Mouse (Mus musculus) mesoderm, embryonic 11.5 days (tissue): ENCODE measurements around the gene Foxf1.
A peak's percentile ranks its signal among the peaks of the same experiment; 100 is the strongest.

Source experiments
- DNase-seq: peaks from one replicate; pipeline ENCODE4 v3.0.0-alpha.2; 2012; ENCODE audit warnings: low read depth, low spot score

The Foxf1 gene

GRCm38 (mm10) chr8:121115136-121115535 is 30.9 kb downstream of the Foxf1 start:
- DNase-seq, result no peak

- peak; percentile 94 for DNase-seq
Observed at GRCm38 (mm10) chr8:121115948-121116347, 31.8 kb downstream of the Foxf1 start, which contains the start of gene Foxc2. Foxc2 (plus strand) TSS chr8:121116171.

- no peak for DNase-seq
Observed at GRCm38 (mm10) chr8:121116591-121117185, 32.5 kb downstream of the Foxf1 start.

GRCm38 (mm10) chr8:121117186-121117651 is 33.0 kb downstream of the Foxf1 start:
- DNase-seq, result no peak

GRCm38 (mm10) chr8:121117906-121118305 is 33.7 kb downstream of the Foxf1 start:
- DNase-seq, result no peak

GRCm38 (mm10) chr8:121118634-121119420 is 34.6 kb downstream of the Foxf1 start:
- DNase-seq, result no peak

DNA sequence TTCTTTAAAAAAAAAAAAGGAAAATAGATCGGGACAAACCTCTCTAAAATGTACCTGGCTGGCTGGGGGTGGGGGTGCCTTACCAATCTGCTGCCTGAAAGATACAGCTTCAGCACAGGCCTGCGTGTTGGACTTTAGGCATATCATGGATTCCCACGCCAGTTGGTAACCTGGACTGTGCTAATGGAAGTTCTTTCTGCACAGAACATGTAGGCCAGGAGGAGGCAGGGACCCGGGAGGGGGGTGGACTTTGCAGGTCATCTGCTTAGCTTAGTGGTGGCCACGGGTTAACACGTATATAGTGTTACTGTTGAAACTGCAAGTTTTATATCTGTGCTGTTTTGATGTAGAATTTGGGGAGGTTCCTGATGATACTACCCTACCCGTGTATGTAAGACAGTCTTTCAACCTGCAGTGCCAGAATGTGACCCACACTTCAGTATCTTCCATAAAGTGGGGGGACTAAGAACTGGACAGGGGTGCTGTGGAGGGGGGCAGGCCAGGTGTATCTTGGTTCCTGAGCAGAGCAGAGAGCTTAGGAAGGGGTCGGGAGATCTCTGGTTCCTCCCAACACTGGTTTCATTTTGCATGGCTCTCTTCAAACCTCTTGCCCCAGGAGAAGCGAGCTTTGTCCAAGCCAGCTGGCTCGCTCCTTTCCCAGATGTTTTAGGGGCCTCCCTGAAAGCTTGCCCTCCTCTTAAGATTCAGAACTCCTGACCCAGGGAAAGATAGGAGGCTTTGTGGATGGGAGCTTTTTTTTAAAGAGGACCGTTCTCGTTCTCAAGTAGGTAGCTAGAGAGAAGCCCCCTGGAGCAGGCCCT is 35.7 kb downstream of the Foxf1 start:
- no peak for DNase-seq

DNA sequence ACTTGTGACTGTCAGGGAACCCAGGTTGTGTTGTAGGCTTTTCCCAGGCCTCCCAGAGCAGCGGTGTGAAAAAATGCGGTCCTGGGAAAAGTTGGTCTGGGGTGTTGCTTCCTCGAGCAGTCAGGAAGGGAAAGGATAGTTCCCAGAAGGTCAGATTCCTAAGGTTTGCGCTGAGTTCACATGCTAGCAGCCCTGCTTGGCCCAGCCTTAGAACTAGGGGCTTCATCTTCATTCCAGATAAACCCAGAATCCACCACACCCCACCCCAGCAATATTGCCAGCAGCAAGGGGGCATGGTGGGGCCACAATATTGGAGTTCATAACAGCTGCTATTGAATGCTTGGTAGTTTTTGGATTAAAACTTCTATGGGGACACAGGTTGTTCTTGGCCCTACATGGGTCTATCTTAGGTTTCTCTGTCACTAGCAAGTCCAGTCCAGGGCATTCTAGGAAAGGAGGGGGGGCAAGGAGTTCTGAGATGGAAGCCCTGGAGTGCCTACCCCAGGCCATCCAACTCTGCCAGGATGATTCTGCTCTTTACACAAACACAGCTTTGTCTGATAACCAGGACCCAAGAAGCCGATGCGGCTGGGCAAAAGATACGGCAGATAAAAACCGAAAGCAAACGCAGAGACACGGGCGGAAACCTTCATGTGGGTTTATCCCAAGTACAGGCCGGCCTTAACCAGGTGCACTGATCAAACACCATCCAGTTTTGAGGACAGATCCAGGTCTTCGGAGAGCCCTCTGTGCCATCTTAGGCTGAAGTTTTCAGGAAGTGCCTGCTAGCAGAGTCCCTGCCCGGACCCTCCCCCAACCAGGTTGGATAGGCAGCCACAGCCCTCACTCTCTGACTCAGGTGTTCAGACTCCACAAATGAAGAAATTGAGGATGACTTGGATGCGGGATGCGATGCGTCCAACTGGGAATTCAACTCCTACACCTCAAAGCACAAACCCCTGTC is 36.6 kb downstream of the Foxf1 start:
- no peak for DNase-seq

DNA sequence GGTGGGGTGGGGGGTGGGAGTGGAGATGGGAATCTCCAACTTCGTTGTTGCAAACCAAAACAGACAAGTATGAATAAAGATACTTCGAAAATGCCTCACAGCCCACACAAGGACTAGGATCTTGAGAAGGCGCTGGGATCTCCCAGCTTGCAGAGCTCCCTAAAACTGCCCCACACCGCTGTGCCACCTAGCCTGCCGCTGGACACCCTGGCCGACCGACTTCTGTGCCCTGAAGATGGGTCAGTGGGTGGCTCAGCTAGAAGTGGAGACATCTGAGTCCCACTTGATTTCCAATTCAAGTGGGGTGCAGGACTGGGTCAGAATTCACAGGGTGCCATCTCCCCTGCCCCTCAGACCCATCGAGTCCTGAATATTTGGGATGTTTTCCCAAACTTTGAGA is 37.5 kb downstream of the Foxf1 start:
- DNase-seq, result no peak

DNA sequence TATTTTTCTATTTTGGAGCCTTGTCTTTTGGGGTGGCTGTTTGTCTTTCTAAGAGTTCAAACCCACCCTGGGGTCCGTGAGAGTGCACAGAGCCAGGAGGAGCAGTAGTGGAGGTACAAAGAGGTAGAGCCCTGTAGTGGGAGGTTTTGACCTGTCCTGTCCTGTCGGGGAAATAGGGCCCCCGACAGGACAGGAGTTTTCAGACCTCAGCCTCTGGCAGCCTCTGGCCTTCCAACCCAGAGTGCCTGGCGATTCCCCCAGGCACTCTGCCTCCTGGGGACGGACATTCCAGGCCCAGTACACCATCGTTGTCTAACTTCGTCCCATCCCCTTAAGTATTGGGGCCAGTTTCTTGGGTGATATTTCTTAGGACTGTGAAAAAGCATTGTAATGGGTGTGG is 38.2 kb downstream of the Foxf1 start:
- no peak for DNase-seq

- no peak for DNase-seq
Observed at GRCm38 (mm10) chr8:121123113-121123512, 38.9 kb downstream of the Foxf1 start.

DNA sequence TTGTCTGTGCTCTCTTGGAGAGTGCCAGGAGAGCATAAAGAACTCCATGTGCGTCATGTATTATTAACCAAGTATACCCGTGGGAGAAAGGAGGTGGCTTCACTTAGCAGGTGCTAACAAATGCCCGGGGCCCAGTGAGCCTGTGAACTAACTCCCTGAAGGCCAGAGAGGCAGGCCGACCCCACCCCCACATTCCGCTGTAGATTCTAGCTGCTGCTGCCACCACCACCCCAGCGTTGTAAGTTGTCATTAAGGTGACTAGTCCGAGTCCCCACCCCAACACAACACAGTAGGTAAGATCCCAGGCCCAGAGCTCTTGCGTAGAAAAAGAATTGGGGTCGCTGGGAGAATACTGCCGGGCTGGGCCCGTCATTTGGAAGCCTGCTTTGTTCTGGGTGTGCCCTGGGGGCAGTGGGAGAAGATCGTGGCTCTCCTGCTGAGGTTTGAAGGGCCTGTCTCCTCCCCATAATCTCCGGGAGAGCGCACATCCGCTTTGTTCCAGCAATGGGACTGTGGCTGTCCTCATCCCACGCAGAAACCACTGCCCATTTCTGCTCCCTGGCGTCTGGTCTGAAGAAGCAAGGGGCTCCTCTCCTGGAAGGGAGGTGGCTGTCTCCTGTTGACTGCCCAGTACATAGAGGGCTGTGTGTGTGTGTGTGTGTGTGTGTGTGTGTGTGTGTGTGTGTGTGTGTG is 40.5 kb downstream of the Foxf1 start:
- DNase-seq, result no peak

- peak; percentile 92 for DNase-seq
Observed at GRCm38 (mm10) chr8:121125311-121125876, 41.2 kb downstream of the Foxf1 start.

GRCm38 (mm10) chr8:121126191-121126590 is 42.0 kb downstream of the Foxf1 start:
- DNase-seq, result no peak

- no peak for DNase-seq
Observed at GRCm38 (mm10) chr8:121126694-121127093, 42.5 kb downstream of the Foxf1 start.

DNA sequence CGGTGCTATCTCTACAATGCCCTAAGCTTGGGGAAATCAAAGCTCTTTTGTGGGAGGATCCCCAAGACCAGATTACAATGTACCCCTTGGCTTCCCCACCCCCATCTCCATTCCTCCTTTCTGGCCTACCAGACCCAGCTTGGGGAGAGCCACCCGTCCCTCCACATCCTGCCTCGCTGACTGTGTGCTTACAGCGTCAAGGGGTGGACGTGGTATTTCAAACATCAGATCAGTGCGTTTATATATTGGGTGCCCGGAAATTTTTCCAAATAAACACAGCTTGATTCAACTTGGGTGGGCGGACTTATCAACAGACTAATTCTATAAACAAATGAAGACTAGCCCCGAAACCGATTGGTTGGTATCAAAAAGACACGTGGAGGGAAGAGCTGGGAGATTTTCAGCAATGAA is 43.1 kb downstream of the Foxf1 start:
- DNase-seq, result no peak

GRCm38 (mm10) chr8:121127756-121128375 is 43.7 kb downstream of the Foxf1 start, which contains the start of gene Foxl1:
Foxl1 (plus strand) TSS chr8:121127940.
- DNase-seq, result no peak

DNA sequence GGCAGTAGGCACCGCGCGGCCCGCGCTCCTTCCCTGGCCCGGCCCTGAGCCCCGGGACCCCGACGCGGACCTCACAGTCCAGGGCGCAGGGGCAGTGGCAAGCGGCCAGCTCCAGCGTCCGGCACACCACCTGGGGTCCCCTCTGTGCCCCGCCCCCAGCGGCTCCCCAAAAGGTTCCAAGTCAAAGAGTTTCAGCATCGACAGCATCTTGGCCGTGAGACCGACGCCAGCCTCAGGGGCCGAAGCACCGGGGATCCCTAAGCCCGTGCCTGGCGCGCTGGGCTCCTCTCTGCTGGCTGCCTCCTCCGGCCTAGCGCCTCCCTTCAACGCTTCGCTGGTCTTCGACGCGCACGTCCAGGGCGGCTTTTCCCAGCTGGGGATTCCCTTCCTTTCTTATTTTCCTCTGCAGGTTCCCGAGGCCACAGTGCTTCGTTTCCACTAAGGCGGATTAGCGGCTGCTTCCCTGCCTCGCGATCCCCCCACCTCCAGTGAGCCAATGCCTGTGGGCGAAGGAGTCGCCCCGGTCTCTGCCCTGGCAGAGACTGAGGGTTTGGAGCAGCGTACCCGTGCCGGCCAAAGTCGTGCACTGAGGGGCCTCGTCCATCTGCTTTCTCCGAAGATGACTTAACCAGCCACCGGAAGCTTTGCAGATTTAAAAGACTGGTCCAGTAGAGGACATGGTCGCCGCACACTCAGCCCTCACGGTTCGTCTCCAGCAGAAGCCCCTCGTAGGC is 44.5 kb downstream of the Foxf1 start:
- DNase-seq, result no peak
